Mouse (Mus musculus): ENCODE measurements around the gene 2900011O08Rik. TPM values are rescaled to one million over a fixed set of nuclear protein-coding genes. Genes with fewer than 3 reads are reported as not detected.
A peak's percentile ranks its signal among the peaks of the same experiment; 100 is the strongest.
"Not testable (repeated sequence)": the region's sequence is repeated elsewhere in the genome, so short reads cannot be mapped to it uniquely, and the experiment has no call there.

Gene 2900011O08Rik
- polyA plus RNA-seq, 1 experiment from 2014 or later: 142 TPM

GRCm38 (mm10) chr16:14046224-14046756 lies 59.9 kb downstream of the 2900011O08Rik start:
- Histone ChIP-seq H3K9me3 (replicated peaks; ENCODE audit: control insufficient read depth, low read length) (no peaks in the 10 kb centered on the region), H3K27ac (ENCODE audit: low read depth, low read length) (no peak overlapping the region), H3K4me1 (ENCODE audit: control insufficient read depth, insufficient read depth, low read length) (no peaks in the 10 kb centered on the region), H3K9ac (ENCODE audit: low read length) (no peak overlapping the region), H3K36me3 (ENCODE audit: control insufficient read depth, insufficient read depth, low read length) (no peaks in the 10 kb centered on the region), H3K4me2 (ENCODE audit: low read length) (no peak overlapping the region), H3K27me3 (replicated peaks; ENCODE audit: control insufficient read depth, insufficient read depth, low read length) (no peaks in the 10 kb centered on the region), H3K4me3 (ENCODE audit: low read depth, low read length) (no peak overlapping the region)
- DNase-seq (ENCODE audit: low spot score) (no peak), ATAC-seq (no peak)
- WGBS: 84% methylated on average over 4 of the region's 4 CpGs

DNA sequence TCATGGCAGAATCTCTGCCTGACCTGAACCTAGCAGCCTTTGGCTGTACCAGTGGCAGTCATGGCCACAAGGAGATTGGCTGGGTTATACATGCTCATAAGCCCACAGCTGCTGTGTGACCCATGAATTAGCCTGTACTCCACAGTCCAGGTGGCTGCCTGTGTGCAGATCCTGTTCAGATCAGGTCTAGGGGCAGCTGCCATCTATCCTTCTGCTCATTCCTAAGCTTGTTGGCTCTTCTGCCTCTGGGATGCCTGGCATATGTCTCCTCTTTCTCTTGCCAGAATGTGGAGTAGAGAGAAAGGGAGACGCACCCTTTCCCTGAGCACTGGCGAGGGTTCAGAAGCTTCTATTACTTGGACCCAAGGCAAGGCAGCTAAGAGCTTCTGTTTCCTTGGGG lies 65.8 kb downstream of the 2900011O08Rik start:
- Histone ChIP-seq H3K9ac (ENCODE audit: low read length) (no peak overlapping the region), H3K4me3 (ENCODE audit: low read depth, low read length) (no peak overlapping the region), H3K4me1 (ENCODE audit: control insufficient read depth, insufficient read depth, low read length) (no peaks in the 10 kb centered on the region), H3K27ac (ENCODE audit: low read depth, low read length) (no peak overlapping the region), H3K36me3 (ENCODE audit: control insufficient read depth, insufficient read depth, low read length) (0 out of 2 replicates have a peak, but pooled peaks cover 3% of the 10 kb centered on the region), H3K27me3 (replicated peaks; ENCODE audit: control insufficient read depth, insufficient read depth, low read length) (no peaks in the 10 kb centered on the region), H3K9me3 (replicated peaks; ENCODE audit: control insufficient read depth, low read length) (no peaks in the 10 kb centered on the region), H3K4me2 (ENCODE audit: low read length) (no peak overlapping the region)
- peak; percentile 34; the same call in 1 of the 2 replicates for ATAC-seq
- 77% methylated on average over 2 of the region's 2 CpGs for WGBS
- peak; percentile 37 for DNase-seq (ENCODE audit: low spot score)

- DNase-seq (ENCODE audit: low spot score): no peak
- H3K27ac ChIP-seq (ENCODE audit: low read depth, low read length): no peak overlapping the region
- no peak for ATAC-seq
- H3K9me3 ChIP-seq (replicated peaks; ENCODE audit: control insufficient read depth, low read length): no peaks in the 10 kb centered on the region
- H3K9ac ChIP-seq (ENCODE audit: low read length): no peak overlapping the region
- 0 out of 2 replicates have a peak, but pooled peaks cover 3% of the 10 kb centered on the region for H3K36me3 ChIP-seq (ENCODE audit: control insufficient read depth, insufficient read depth, low read length)
- H3K4me1 ChIP-seq (ENCODE audit: control insufficient read depth, insufficient read depth, low read length): peaks cover 9% of the 10 kb centered on the region; the same call in 1 of the 2 replicates
- no peaks in the 10 kb centered on the region for H3K27me3 ChIP-seq (replicated peaks; ENCODE audit: control insufficient read depth, insufficient read depth, low read length)
- WGBS: 90% methylated on average over 5 of the region's 5 CpGs
- no peak overlapping the region for H3K4me2 ChIP-seq (ENCODE audit: low read length)
- H3K4me3 ChIP-seq (ENCODE audit: low read depth, low read length): no peak overlapping the region
Observed at GRCm38 (mm10) chr16:14053116-14053515, 66.7 kb downstream of the 2900011O08Rik start.

GRCm38 (mm10) chr16:14055271-14055670 lies 68.9 kb downstream of the 2900011O08Rik start:
- no peak overlapping the region for H3K4me2 ChIP-seq (ENCODE audit: low read length)
- H3K27ac ChIP-seq (ENCODE audit: low read depth, low read length): no peak overlapping the region
- no peaks in the 10 kb centered on the region for H3K9me3 ChIP-seq (replicated peaks; ENCODE audit: control insufficient read depth, low read length)
- DNase-seq (ENCODE audit: low spot score) (no peak), ATAC-seq (no peak)
- H3K4me3 ChIP-seq (ENCODE audit: low read depth, low read length): no peak overlapping the region
- H3K9ac ChIP-seq (ENCODE audit: low read length): no peak overlapping the region
- H3K4me1 ChIP-seq (ENCODE audit: control insufficient read depth, insufficient read depth, low read length): peaks cover 11% of the 10 kb centered on the region; the same call in 1 of the 2 replicates
- H3K27me3 ChIP-seq (replicated peaks; ENCODE audit: control insufficient read depth, insufficient read depth, low read length): no peaks in the 10 kb centered on the region
- 0 out of 2 replicates have a peak, but pooled peaks cover 3% of the 10 kb centered on the region for H3K36me3 ChIP-seq (ENCODE audit: control insufficient read depth, insufficient read depth, low read length)
- WGBS: 11% methylated on average over 1 of the region's 1 CpGs

DNA sequence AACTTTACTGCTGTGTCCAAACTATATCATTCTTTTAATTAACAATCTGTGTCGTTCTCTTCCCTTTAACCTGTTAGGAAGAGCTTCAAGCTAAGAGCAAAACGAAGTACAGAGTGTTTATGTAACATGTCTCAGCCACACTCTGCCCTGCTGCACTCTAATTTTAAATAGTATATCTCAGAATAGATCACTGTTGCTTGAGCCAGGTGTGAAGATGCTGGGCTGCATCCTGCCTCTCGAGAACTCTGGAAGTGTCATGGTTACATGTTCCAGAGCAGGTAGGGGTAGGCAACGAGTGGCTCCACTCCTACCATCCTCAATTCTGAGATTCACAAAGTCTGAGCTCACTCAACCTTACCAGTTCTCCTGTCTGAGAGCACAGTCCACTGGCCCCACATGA lies 70.3 kb downstream of the 2900011O08Rik start:
- H3K27me3 ChIP-seq (replicated peaks; ENCODE audit: control insufficient read depth, insufficient read depth, low read length): no peaks in the 10 kb centered on the region
- no peak overlapping the region for H3K4me2 ChIP-seq (ENCODE audit: low read length)
- 0 out of 2 replicates have a peak, but pooled peaks cover 3% of the 10 kb centered on the region for H3K36me3 ChIP-seq (ENCODE audit: control insufficient read depth, insufficient read depth, low read length)
- no peak overlapping the region for H3K9ac ChIP-seq (ENCODE audit: low read length)
- H3K4me1 ChIP-seq (ENCODE audit: control insufficient read depth, insufficient read depth, low read length): peaks cover 11% of the 10 kb centered on the region; the same call in 1 of the 2 replicates
- 84% methylated on average over 4 of the region's 4 CpGs for WGBS
- H3K4me3 ChIP-seq (ENCODE audit: low read depth, low read length): no peak overlapping the region
- ATAC-seq (no peak), DNase-seq (ENCODE audit: low spot score) (no peak)
- H3K9me3 ChIP-seq (replicated peaks; ENCODE audit: control insufficient read depth, low read length): no peaks in the 10 kb centered on the region
- H3K27ac ChIP-seq (ENCODE audit: low read depth, low read length): no peak overlapping the region

GRCm38 (mm10) chr16:14058541-14058940 lies 72.1 kb downstream of the 2900011O08Rik start:
- DNase-seq (ENCODE audit: low spot score) (peak; percentile 78), ATAC-seq (peak; percentile 83)
- Histone ChIP-seq H3K4me3 (ENCODE audit: low read depth, low read length) (no peak overlapping the region), H3K27me3 (replicated peaks; ENCODE audit: control insufficient read depth, insufficient read depth, low read length) (no peaks in the 10 kb centered on the region), H3K27ac (ENCODE audit: low read depth, low read length) (no peak overlapping the region), H3K9me3 (replicated peaks; ENCODE audit: control insufficient read depth, low read length) (no peaks in the 10 kb centered on the region), H3K36me3 (ENCODE audit: control insufficient read depth, insufficient read depth, low read length) (0 out of 2 replicates have a peak, but pooled peaks cover 3% of the 10 kb centered on the region), H3K4me1 (ENCODE audit: control insufficient read depth, insufficient read depth, low read length) (peaks cover 11% of the 10 kb centered on the region; the same call in 1 of the 2 replicates), H3K9ac (ENCODE audit: low read length) (no peak overlapping the region), H3K4me2 (ENCODE audit: low read length) (no peak overlapping the region)
- 3% methylated on average over 1 of the region's 1 CpGs for WGBS

GRCm38 (mm10) chr16:14059118-14059854 lies 72.9 kb downstream of the 2900011O08Rik start:
- no peak overlapping the region for H3K27ac ChIP-seq (ENCODE audit: low read depth, low read length)
- H3K9me3 ChIP-seq (replicated peaks; ENCODE audit: control insufficient read depth, low read length): no peaks in the 10 kb centered on the region
- ATAC-seq (no peak), DNase-seq (ENCODE audit: low spot score) (no peak)
- WGBS: 25% methylated on average over 1 of the region's 1 CpGs
- H3K9ac ChIP-seq (ENCODE audit: low read length): no peak overlapping the region
- peaks cover 11% of the 10 kb centered on the region; the same call in 1 of the 2 replicates for H3K4me1 ChIP-seq (ENCODE audit: control insufficient read depth, insufficient read depth, low read length)
- no peak overlapping the region for H3K4me2 ChIP-seq (ENCODE audit: low read length)
- no peak overlapping the region for H3K4me3 ChIP-seq (ENCODE audit: low read depth, low read length)
- no peaks in the 10 kb centered on the region for H3K36me3 ChIP-seq (ENCODE audit: control insufficient read depth, insufficient read depth, low read length)
- H3K27me3 ChIP-seq (replicated peaks; ENCODE audit: control insufficient read depth, insufficient read depth, low read length): no peaks in the 10 kb centered on the region

GRCm38 (mm10) chr16:14059869-14060268 lies 73.5 kb downstream of the 2900011O08Rik start:
- no peak overlapping the region for H3K4me3 ChIP-seq (ENCODE audit: low read depth, low read length)
- DNase-seq (ENCODE audit: low spot score): no peak
- no peaks in the 10 kb centered on the region for H3K36me3 ChIP-seq (ENCODE audit: control insufficient read depth, insufficient read depth, low read length)
- no peaks in the 10 kb centered on the region for H3K9me3 ChIP-seq (replicated peaks; ENCODE audit: control insufficient read depth, low read length)
- H3K27me3 ChIP-seq (replicated peaks; ENCODE audit: control insufficient read depth, insufficient read depth, low read length): no peaks in the 10 kb centered on the region
- no peak for ATAC-seq
- no peak overlapping the region for H3K9ac ChIP-seq (ENCODE audit: low read length)
- H3K4me1 ChIP-seq (ENCODE audit: control insufficient read depth, insufficient read depth, low read length): peaks cover 11% of the 10 kb centered on the region; the same call in 1 of the 2 replicates
- no peak overlapping the region for H3K4me2 ChIP-seq (ENCODE audit: low read length)
- H3K27ac ChIP-seq (ENCODE audit: low read depth, low read length): no peak overlapping the region
- WGBS: 88% methylated on average over 5 of the region's 5 CpGs

DNA sequence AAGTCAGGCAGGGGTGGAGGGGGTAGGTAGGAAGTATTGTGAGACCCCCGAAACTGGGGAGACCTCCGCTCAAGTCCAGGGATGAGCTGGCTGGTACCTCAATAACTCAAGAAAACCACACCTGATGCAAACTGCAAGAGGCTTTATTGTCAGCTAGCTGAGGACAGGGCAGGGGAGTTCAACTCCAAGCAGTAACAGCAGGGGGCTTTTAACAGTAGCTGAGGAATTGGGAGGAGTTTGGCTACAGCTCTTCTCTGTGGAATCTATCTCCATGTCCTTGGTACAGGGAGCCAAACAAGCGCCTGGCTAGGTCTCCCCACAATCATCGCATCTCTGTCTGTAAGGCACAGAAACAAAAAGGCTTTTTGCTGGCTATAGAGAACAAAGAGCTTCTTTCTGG lies 80.2 kb downstream of the 2900011O08Rik start:
- H3K9ac ChIP-seq (ENCODE audit: low read length); H3K4me1 ChIP-seq (ENCODE audit: control insufficient read depth, insufficient read depth, low read length); DNase-seq (ENCODE audit: low spot score); H3K27ac ChIP-seq (ENCODE audit: low read depth, low read length); ATAC-seq; H3K4me3 ChIP-seq (ENCODE audit: low read depth, low read length); H3K36me3 ChIP-seq (ENCODE audit: control insufficient read depth, insufficient read depth, low read length); H3K9me3 ChIP-seq (replicated peaks; ENCODE audit: control insufficient read depth, low read length); H3K4me2 ChIP-seq (ENCODE audit: low read length); H3K27me3 ChIP-seq (replicated peaks; ENCODE audit: control insufficient read depth, insufficient read depth, low read length): not testable (repeated sequence)
- 84% methylated on average over 4 of the region's 4 CpGs for WGBS
